Mouse (Mus musculus) thymus, adult 2 months (tissue): ENCODE measurements at regions not wholly inside any gene's neighbourhood (a gene's known extent, or its start where the extent isn't known, plus 50 kb on each side); places are given as distances from the start of the nearest gene placed in this dataset.

ENCODE experiments used
- CTCF ChIP-seq: fragments of 200-500 bp; IDR thresholded peaks from 2 replicates; pipeline ENCODE4 v1.5.1; 2012; ENCODE audit warnings: mild to moderate bottlenecking, control low read depth, low read length, moderate library complexity, borderline replicate concordance; ENCODE audit not compliant: control insufficient read depth, poor library complexity, insufficient read depth; ENCODE audit errors: extremely low read depth
- POLR2A ChIP-seq: fragments of 200-500 bp; IDR thresholded peaks from 2 replicates; pipeline ENCODE4 v1.6.1; 2012; ENCODE audit warnings: mild to moderate bottlenecking, low read length, control low read depth, moderate library complexity; ENCODE audit not compliant: control insufficient read depth, poor library complexity, insufficient read depth; ENCODE audit errors: extremely low read depth

DNA sequence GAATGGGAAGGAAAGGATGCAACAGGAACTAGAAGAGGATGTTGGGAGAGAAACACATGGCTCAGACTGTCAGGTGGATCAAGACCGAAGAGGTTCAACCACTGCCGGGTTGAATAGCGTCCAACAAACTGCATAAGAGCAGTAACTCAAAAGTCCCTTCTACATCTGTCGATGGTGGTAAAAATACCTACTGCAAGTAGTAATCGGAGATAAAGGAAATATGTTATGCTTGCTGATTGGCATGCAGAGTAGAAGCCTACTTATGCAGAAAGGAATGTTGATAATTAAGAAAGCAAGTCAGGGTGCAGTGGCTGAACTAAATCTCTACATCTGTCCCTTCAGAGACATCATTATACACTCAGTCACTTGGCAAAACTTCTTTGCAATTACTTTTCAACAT, 330.9 kb upstream of the Actbl2 start:
- TF ChIP-seq CTCF (no peak), POLR2A (no peak)
